ENCODE assay signal across 9 mouse cellular contexts in the genomic region with DNA sequence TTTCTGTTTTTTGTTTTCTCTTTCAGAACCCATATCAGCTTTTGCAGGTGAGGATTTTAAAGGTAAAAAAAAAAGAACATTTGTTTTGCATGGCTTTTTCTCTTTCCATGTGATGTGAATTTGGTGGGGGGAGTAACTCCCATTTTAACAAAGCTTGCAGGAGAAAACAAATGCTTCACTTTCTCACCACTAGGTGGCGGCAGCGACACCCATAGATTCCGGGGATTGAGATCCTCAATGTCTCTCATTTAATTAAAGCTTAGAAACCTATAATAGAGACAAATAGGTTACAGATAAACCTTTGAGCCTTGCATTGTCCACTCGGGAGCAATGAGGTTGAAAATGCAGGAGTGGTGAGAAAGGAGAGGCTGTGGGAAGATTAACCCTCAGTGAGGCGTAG.
DNase-seq lines count a peak whose midpoint lies in the region; ATAC-seq and TF ChIP-seq lines count a peak whose summit lies in the region.
"Had no signal": no experiment of that assay in that cellular context is flagged by ENCODE, and none has a peak within 500 bp of the region (broad histone marks: within the 10 kb centered on the region; RNA-seq: fewer than 3 reads in every experiment).

No protein-coding gene starts in this region.

- 21% methylated on average over 5 of the region's 5 CpGs for WGBS in kidney, postnatal 0 days
- 23% methylated on average over 5 of the region's 5 CpGs for WGBS in liver, embryonic 14.5 days (ENCODE audit: insufficient replicate concordance)

- no peak for TF ChIP-seq EP300 in liver, embryonic 14.5 days (IDR thresholded peaks at IDR 0.05; ENCODE audit: low read depth)

- no peak overlapping the region for H3K27ac ChIP-seq in kidney, postnatal 0 days
- H3K27ac ChIP-seq in liver, embryonic 14.5 days: no peak overlapping the region
- H3K27ac ChIP-seq: macrophage had no signal

- H3K36me3 ChIP-seq in kidney, postnatal 0 days (ENCODE audit: insufficient read depth, low read length): no peaks in the 10 kb centered on the region
- H3K36me3 ChIP-seq in liver, embryonic 14.5 days (replicated peaks; ENCODE audit: control insufficient read depth, insufficient read depth, low read depth): no peaks in the 10 kb centered on the region

- H3K4me2 ChIP-seq in kidney, postnatal 0 days (ENCODE audit: low read length): no peak overlapping the region
- H3K4me2 ChIP-seq in liver, embryonic 14.5 days (ENCODE audit: low read depth): no peak overlapping the region

- peak; percentile 57 for DNase-seq in cerebellum, adult 11 months
- DNase-seq in ovary, postnatal 36 days (ENCODE audit: low spot score): peak; percentile 51
- DNase-seq in ovary, postnatal 10 days (ENCODE audit: low spot score): no peak
- DNase-seq in cerebellum, postnatal 25 days: peak; percentile 78 to 87
- peak; percentile 80 for DNase-seq in kidney, postnatal 0 days (ENCODE audit: low spot score)
- DNase-seq in liver, embryonic 14.5 days (ENCODE audit: low read depth in 3 of 3, low spot score in 3 of 3): no peak
- DNase-seq in right cerebral cortex, postnatal 25 days: peak; percentile 55

- no peak overlapping the region for H3K4me3 ChIP-seq in kidney, postnatal 0 days (replicated peaks; ENCODE audit: low read depth, low read length)
- no peak overlapping the region for H3K4me3 ChIP-seq in liver, embryonic 14.5 days (ENCODE audit: insufficient read depth in 1 of 2, low read depth in 2 of 2, low read length in 2 of 2)

- no peaks in the 10 kb centered on the region for H3K4me1 ChIP-seq in kidney, postnatal 0 days (replicated peaks; ENCODE audit: insufficient read depth, low read length)
- H3K4me1 ChIP-seq in liver, embryonic 14.5 days (replicated peaks; ENCODE audit: control insufficient read depth in 2 of 2, insufficient read depth in 2 of 2, low read length in 1 of 2): no peaks in the 10 kb centered on the region

- no peak for ATAC-seq in cerebellum, adult (ENCODE audit: insufficient number of reproducible peaks, low FRiP score, low TSS enrichment)
- no peak for ATAC-seq in kidney, postnatal 0 days (replicated peaks; ENCODE audit: low FRiP score, low read depth)
- ATAC-seq in liver, embryonic 14.5 days (ENCODE audit: insufficient read depth): no peak

- H3K27me3 ChIP-seq in kidney, postnatal 0 days (ENCODE audit: insufficient read depth, low read length): no peaks in the 10 kb centered on the region
- no peaks in the 10 kb centered on the region; the same call in 1 of the 2 replicates for H3K27me3 ChIP-seq in liver, embryonic 14.5 days (ENCODE audit: control insufficient read depth, insufficient read depth, low read length)

- H3K9ac ChIP-seq in kidney, postnatal 0 days (ENCODE audit: low read depth, low read length): no peak overlapping the region
- no peak overlapping the region for H3K9ac ChIP-seq in liver, embryonic 14.5 days (replicated peaks)

- H3K9me3 ChIP-seq in kidney, postnatal 0 days (replicated peaks; ENCODE audit: low read length): no peaks in the 10 kb centered on the region
- H3K9me3 ChIP-seq in liver, embryonic 14.5 days (ENCODE audit: control insufficient read depth, low read length): no peaks in the 10 kb centered on the region

- TF ChIP-seq CTCF in kidney, postnatal 0 days (IDR thresholded peaks at IDR 0.05; ENCODE audit: low read depth): peak; percentile 85
- peak; percentile 76 for TF ChIP-seq CTCF in liver, embryonic 14.5 days (IDR thresholded peaks at IDR 0.05; ENCODE audit: low read depth)

Comparison
In these comparisons a context has a peak if more than half of its experiments do, and no peak if none do; other contexts are left out.
1. DNase-seq: peak in cerebellum, adult 11 months (single experiment), ovary, postnatal 36 days (single experiment), cerebellum, postnatal 25 days (2 of 2), kidney, postnatal 0 days (single experiment) and right cerebral cortex, postnatal 25 days (single experiment); none in ovary, postnatal 10 days (single experiment) and liver, embryonic 14.5 days (0 of 3).